Comparison of ENCODE assay signal across 20 mouse cellular contexts in genomic region chrX:164173880-164174279, GRCm38 (mm10). TPM values are rescaled to one million over a fixed set of nuclear protein-coding genes. Genes with fewer than 3 reads are reported as not detected.
DNase-seq lines count a peak whose midpoint lies in the region; ATAC-seq lines count a peak whose summit lies in the region.
"Had no signal": no experiment of that assay in that cellular context is flagged by ENCODE, and none has a peak within 500 bp of the region (broad histone marks: within the 10 kb centered on the region; RNA-seq: fewer than 3 reads in every experiment).

No protein-coding gene starts in this region.

- H3K4me3 ChIP-seq in forebrain, embryonic 14.5 days (ENCODE audit: low read depth, low read length) = no peak overlapping the region
- H3K4me3 ChIP-seq: embryonic facial prominence, embryonic 10.5 days; embryonic facial prominence, embryonic 12.5 days; forebrain, embryonic 13.5 days had no signal

- 94% methylated on average over 4 of the region's 4 CpGs for WGBS in forebrain, embryonic 14.5 days

- H3K36me3 ChIP-seq in forebrain, embryonic 14.5 days (ENCODE audit: control insufficient read depth, insufficient read depth, low read length) = no peaks in the 10 kb centered on the region
- H3K36me3 ChIP-seq: embryonic facial prominence, embryonic 10.5 days; embryonic facial prominence, embryonic 12.5 days had no signal

- H3K27me3 ChIP-seq in forebrain, embryonic 14.5 days (replicated peaks; ENCODE audit: control insufficient read depth, insufficient read depth, low read length) = 0 out of 2 replicates have a peak, but pooled peaks cover 2% of the 10 kb centered on the region
- H3K27me3 ChIP-seq: forebrain, embryonic 13.5 days had no signal

- no peaks in the 10 kb centered on the region for H3K4me1 ChIP-seq in forebrain, embryonic 14.5 days (ENCODE audit: control insufficient read depth, insufficient read depth, low read length)
- H3K4me1 ChIP-seq: embryonic facial prominence, embryonic 12.5 days; forebrain, embryonic 13.5 days had no signal

- H3K4me2 ChIP-seq in forebrain, embryonic 14.5 days (ENCODE audit: low read length) = no peak overlapping the region
- H3K4me2 ChIP-seq: embryonic facial prominence, embryonic 12.5 days; forebrain, embryonic 13.5 days had no signal

- no peak overlapping the region for H3K27ac ChIP-seq in forebrain, embryonic 14.5 days (ENCODE audit: low read depth, low read length)
- H3K27ac ChIP-seq: embryonic facial prominence, embryonic 10.5 days; embryonic facial prominence, embryonic 12.5 days; forebrain, embryonic 13.5 days had no signal

- 0 out of 2 replicates have a peak, but pooled peaks have one; percentile 32 for ATAC-seq in common myeloid progenitor, adult 5-6 weeks (replicated peaks; ENCODE audit: low read depth, poor library complexity, severe bottlenecking)
- peak; percentile 74 for ATAC-seq in megakaryocyte, adult 5-6 weeks (ENCODE audit: poor library complexity, severe bottlenecking)
- no peak for ATAC-seq in forebrain, embryonic 14.5 days
- ATAC-seq: activated CD4-positive, CD25-positive, alpha-beta regulatory T cell, adult 4 months; forebrain, embryonic 13.5 days; forebrain, embryonic 16.5 days; Patski had no signal

- H3K9ac ChIP-seq in forebrain, embryonic 14.5 days (ENCODE audit: low read length) = no peak overlapping the region
- H3K9ac ChIP-seq: embryonic facial prominence, embryonic 12.5 days; forebrain, embryonic 13.5 days had no signal

- no peaks in the 10 kb centered on the region for H3K9me3 ChIP-seq in forebrain, embryonic 14.5 days (replicated peaks; ENCODE audit: control insufficient read depth, low read length)
- H3K9me3 ChIP-seq: embryonic facial prominence, embryonic 10.5 days; embryonic facial prominence, embryonic 12.5 days; forebrain, embryonic 13.5 days had no signal

- DNase-seq in forebrain, embryonic 14.5 days (ENCODE audit: low spot score) = no peak
- DNase-seq in left cerebral cortex, adult 9 months (ENCODE audit: low spot score in 2 of 2) = no peak
- DNase-seq in cerebellum, postnatal 25 days = no peak
- DNase-seq: adrenal gland, adult 8-10 months; adrenal gland, postnatal 14 days; adrenal gland, postnatal 36 days; cerebellum, adult 11-12 months; cerebellum, adult 2 months; cerebellum, adult 9-10 months; cerebellum, postnatal 10 days; cerebellum, postnatal 36 days had no signal

RNA-seq across cellular contexts. Expression of gene Ace2, which starts 34.7 kb away (rescaled TPM):
- not detected in 2 replicates for total RNA-seq in common myeloid progenitor, adult 5-6 weeks (2017)
- total RNA-seq in megakaryocyte, adult 5-6 weeks (2015) = not detected in 2 replicates
- total RNA-seq in megakaryocyte, adult 5-6 weeks (2017) = not detected in 2 replicates
- 0.16 TPM in 1 of 2 replicates, not detected in the other for polyA plus RNA-seq in forebrain, embryonic 14.5 days (2014; fragmentation: Nextera tagmentation; extraction: Ambion mirVana)
- total RNA-seq: ES-E14 had no signal
- polyA plus RNA-seq: activated CD4-positive, CD25-positive, alpha-beta regulatory T cell, adult 4 months; forebrain, embryonic 16.5 days had no signal
